Mouse (Mus musculus) layer of hippocampus, postnatal 36 days (tissue): ENCODE measurements around the gene Luc7l2. TPM values are rescaled to one million over a fixed set of nuclear protein-coding genes. Genes with fewer than 3 reads are reported as not detected.
"Not testable (repeated sequence)": the region's sequence is repeated elsewhere in the genome, so short reads cannot be mapped to it uniquely, and the experiment has no call there.

Experiments used
- DNase-seq, 2 experiments: peaks; one replicate each; pipeline ENCODE4 v3.0.0; 2022
- total RNA-seq, 2 experiments: library from RNA; stranded (reverse); gene quantifications; 2 replicates each; pipeline ENCODE4 v1.2.3; 2021

Gene Luc7l2
- 100 to 1,000 TPM; 177 to 202 TPM for total RNA-seq

DNA sequence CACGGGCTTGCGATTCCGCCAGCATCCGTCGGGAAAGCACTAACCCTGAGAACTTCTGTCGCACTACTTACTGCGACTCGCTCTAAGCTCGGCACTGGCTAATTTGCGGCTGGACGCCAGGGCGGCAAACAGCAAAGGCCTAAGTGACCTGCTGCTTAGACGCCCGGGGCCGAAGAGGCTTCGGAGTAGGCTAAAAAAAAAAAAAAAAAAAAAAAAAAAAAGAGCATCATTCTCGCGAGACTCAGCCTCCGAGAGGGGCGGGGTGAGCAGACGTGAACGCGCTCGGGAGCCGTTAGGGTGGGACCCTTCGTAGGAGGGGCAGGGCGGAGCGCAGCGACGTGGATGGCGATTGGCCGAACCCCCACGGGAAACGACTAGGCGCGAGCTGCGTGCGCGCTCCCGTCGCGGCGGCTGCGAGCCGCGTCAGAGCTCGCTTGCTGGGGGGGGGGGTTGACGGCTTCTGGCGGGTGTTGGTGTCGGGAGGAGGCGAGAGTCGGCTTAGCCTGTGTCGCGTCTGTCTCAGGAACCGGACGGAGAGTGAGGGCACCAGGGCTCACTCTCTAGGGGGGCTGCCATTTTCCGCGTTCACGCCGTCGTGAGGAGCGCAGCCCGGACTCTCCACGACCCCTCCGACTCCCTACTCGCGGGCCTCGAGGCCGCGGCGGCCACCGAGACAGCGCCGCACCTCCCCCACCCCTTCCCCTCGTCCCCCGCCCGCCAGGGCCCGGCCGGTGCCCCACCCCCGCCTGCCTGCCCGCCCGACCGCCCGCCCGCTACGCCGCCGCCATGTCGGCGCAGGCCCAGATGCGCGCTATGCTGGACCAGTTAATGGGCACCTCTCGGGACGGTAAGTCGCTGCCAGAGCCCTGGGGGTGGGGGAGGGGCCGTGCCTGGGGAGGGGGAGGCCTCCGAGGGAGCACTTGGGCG is at the start of gene Luc7l2:
Luc7l2 (plus strand) TSS at position 273 of the 927 bp plus-strand sequence.
- DNase-seq, result peak; percentile 93 to 94

GRCm38 (mm10) chr6:38512096-38512495 is 39.0 kb upstream of the Luc7l2 start:
- no peak for DNase-seq

DNA sequence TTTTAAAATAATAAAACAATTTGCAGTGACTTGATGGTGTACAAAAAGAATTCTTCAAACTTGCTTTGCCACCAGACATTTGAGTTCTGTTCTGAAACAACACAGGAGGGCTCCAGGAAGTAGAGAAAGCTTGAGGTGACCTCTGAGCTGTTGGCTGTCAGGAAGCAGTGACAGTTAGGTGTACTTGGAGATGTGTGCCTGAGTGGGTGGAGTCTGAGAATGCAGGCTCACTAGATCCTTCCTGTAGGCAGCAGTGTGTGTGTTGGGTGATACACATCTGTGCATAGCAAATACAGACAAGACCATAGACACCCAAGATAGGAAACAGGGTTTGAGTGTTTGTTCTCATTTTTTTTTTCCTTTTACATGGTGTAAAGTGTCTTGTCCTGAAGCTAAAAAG is 38.3 kb upstream of the Luc7l2 start:
- DNase-seq, result no peak

GRCm38 (mm10) chr6:38515201-38515600 is 35.9 kb upstream of the Luc7l2 start:
- no peak for DNase-seq

GRCm38 (mm10) chr6:38523851-38524250 is 27.3 kb upstream of the Luc7l2 start:
- no peak for DNase-seq

- no peak for DNase-seq
Measured at GRCm38 (mm10) chr6:38531211-38531820, 19.8 kb upstream of the Luc7l2 start.

DNA sequence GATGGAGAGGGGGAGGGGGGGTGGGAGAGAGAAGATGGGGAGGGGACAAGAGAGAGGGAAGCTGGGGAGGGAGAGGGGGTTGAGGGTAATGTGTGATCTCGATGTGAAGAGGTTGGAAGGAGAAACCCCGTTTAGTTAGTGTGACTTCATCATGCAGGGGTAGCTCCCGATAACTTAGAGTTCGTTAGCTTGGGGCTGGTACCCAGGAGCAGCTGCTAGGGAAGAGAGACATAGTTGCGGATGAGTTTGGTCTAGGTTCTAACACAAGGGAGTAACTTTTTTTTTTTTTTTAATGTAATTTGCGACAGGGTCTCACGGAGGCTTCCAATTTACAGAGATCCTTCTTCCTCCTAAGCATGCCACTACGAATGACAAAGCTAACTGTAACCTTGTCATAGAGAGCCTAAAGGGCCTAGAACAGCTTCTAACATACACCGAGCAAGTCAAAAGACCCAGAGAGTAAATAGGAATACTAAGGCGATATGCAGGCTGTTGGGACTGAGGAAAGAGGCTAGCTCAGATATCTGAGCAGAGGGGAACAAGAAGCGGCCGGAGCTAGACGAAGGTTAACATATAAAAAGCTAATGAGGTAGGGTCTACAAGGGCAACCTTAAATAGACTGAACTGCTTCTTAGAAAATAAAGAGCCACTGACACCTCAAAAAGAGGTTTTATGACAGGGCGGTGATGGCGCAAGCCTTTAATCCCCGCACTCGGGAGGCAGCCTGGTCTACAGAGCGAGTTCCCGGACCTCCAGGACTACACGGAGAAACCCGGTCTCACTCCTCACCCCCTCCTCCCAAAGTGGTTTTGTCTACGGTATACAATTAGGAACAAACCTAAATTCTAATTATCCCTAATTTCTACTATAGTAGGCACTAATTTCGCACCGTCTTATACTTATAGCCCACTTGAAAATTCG is 18.4 kb upstream of the Luc7l2 start:
- DNase-seq, result peak in 1 of 2 experiments; percentile 47

- DNase-seq, result peak; percentile 98 to 99
Measured at GRCm38 (mm10) chr6:38533428-38534405, 17.4 kb upstream of the Luc7l2 start, which contains the start of gene Fmc1. Gene Fmc1 (plus strand): TSS chr6:38533502.

GRCm38 (mm10) chr6:38534640-38535365 is 16.3 kb upstream of the Luc7l2 start:
- DNase-seq, result peak; percentile 96 to 98

GRCm38 (mm10) chr6:38535366-38535690 is 15.8 kb upstream of the Luc7l2 start:
- DNase-seq, result no peak

- no peak for DNase-seq
Measured at GRCm38 (mm10) chr6:38535788-38536187, 15.3 kb upstream of the Luc7l2 start.

DNA sequence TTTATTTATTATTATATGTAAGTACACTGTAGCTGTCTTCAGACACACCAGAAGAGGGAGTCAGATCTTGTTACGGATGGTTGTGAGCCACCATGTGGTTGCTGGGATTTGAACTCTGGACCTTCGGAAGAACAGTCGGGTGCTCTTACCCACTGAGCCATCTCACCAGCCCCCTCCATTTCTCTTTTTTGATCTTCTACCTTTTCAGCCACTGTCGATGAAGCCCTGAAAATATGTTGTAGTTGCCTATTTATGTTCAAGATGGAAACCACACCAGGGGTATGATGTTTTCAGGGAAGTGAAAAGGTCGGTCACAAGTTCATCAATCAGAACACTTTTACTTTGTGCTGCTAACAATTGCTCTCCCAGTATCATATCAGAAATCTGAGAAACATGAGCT is 7.0 kb upstream of the Luc7l2 start:
- DNase-seq, result not testable (repeated sequence)

DNA sequence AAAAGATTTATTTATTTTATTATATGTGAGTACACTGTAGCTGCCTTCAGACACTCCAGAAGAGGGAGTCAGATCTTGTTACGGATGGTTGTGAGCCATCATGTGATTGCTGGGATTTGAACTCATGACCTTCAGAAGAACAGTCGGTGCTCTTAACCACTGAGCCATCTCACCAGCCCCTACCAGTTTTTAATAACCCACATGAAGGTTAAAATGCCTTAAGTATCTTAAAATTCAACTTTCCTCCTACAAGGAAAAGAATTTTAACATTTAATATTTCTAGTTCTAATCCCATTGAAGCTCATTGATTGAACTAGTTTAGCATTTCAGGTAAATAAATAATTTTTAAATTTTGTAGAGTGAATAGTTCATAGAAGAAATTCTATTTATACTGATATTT is 4.1 kb upstream of the Luc7l2 start:
- not testable (repeated sequence) for DNase-seq

GRCm38 (mm10) chr6:38547707-38548106 is 3.4 kb upstream of the Luc7l2 start:
- DNase-seq, result no peak

DNA sequence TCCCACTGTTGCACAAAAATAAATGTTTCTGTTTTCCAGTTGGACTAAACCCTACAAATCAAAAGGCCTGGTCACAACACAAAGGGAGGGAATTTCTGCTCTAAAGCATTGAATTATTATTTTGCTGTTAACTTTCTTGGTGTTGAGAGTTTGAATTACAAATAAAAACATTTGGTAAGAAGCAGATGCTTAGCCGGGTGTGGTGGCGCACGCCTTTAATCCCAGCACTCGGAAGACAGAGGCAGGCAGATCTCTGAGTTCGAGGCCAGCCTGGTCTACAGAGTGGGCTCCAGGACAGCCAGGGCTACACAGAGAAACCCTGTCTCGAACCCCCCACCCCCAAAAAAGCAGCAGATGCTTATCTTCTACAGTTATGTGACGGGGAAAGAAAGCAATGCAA is 2.5 kb upstream of the Luc7l2 start:
- DNase-seq, result not testable (repeated sequence)

- not testable (repeated sequence) for DNase-seq
Measured at GRCm38 (mm10) chr6:38549840-38550239, 1.3 kb upstream of the Luc7l2 start.

- DNase-seq, result no peak
Measured at GRCm38 (mm10) chr6:38550250-38551061, 678 bp upstream of the Luc7l2 start.

DNA sequence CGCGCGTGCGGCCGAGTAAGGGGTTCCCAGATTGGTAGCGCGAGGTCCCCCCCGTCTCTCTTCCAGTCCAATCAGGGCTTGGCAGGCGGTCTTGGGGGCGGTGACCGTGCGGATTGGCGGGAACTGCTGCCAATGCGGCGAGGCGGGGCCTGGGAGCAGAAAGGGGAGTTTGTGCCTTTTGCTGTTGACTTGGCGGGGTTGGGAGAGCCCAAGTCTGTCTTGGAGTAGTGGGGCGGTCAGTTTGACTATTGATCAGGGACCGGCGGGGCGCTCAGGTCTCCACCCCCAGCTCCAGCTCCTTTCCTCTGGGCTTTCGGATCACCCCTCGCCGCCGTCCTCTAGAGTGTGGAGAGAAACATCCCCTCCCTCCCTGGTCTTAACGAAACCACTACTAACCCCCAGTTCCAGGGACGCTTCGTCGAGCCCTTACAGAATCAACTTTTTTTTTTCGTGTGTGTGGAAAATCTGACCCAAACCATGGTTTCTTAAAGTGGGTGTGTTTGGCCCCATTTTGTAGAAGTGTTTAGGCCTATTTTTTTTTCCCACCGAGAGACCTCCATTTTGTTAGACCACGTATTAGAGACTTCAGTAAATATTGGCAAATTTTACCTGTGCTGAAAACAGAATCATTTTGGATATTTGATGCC is 978 bp downstream of the Luc7l2 start:
- DNase-seq, result peak; percentile 98

DNA sequence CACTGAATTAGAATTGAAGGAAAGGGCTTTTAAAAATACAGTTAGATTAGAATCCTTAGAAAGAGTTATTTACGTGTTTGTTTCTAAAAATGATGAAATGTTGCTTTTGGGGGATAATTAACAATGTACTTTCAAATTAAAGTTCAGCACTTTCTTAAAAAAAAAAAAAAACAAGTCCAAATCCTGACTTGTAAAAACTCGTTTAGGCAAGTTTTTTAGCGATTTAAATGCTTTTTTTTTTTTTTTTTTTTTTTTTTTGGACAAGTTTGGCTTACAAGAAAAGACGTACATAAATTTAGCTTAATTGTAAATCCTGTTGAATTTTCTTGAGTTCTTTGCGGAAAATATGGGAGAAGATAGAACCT is 1.5 kb downstream of the Luc7l2 start:
- DNase-seq, result no peak
